Mouse (Mus musculus) MEL (cell line): ENCODE measurements at regions not wholly inside any gene's neighbourhood (a gene's known extent, or its start where the extent isn't known, plus 50 kb on each side); places are given as distances from the start of the nearest gene placed in this dataset.

Source experiments
- CTCF ChIP-seq, 3 experiments: IDR thresholded peaks in 2 of 3; conservative IDR thresholded peaks in 1 of 3; 2 replicates each; pipeline ENCODE4 v1.5.1; 2011 to 2012; ENCODE audit warnings: low read length in 3 of 3, low read depth in 2 of 3, mild to moderate bottlenecking in 2 of 3, improper control_type of control experiment in 1 of 3, inconsistent platforms in 1 of 3, mixed read lengths in 1 of 3, moderate library complexity in 1 of 3; ENCODE audit not compliant: control insufficient read depth in 1 of 3, insufficient read depth in 1 of 3, poor library complexity in 1 of 3, severe bottlenecking in 1 of 3
- EP300 ChIP-seq, 2 experiments: IDR thresholded peaks; 2 replicates each; pipeline ENCODE4 v1.6.1; 2011; ENCODE audit warnings: improper control_type of control experiment in 2 of 2, low read length in 2 of 2, low read depth in 1 of 2, mild to moderate bottlenecking in 1 of 2
- HCFC1 ChIP-seq: IDR thresholded peaks from 2 replicates; pipeline ENCODE4 v1.6.1; 2012; ENCODE audit warnings: low read depth, mild to moderate bottlenecking, inconsistent platforms, low read length, improper control_type of control experiment, moderate library complexity
- MAFK ChIP-seq: IDR thresholded peaks from 2 replicates; pipeline ENCODE4 v1.6.1; 2011; ENCODE audit warnings: low read depth, mild to moderate bottlenecking, low read length, improper control_type of control experiment, borderline replicate concordance
- ZC3H11A ChIP-seq: IDR thresholded peaks from 2 replicates; pipeline ENCODE4 v1.6.1; 2012; ENCODE audit warnings: low read depth, mild to moderate bottlenecking, inconsistent platforms, low read length, improper control_type of control experiment

DNA sequence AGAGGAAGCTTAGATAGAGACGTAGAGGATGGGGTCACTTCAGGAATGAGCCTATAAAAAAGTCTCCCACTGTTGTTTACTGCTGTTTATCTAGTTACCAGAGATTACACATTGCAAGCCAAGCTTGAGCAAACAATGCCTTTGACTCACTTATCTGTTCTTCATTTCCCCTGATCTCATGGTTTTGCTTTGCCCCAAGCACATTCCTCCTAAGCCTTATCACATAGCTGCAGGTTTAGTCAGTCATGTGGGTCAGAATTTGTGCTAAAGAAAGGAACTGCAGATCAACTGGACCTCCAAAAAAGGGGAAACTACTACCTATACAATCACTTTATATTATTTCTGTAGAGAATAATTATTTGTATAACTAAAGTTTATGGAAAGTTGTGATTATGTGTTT is 758.0 kb downstream of the Gm6377 start:
- TF ChIP-seq EP300 (IDR thresholded peaks at IDR 0.05; ENCODE audit: low read depth in 1 of 2, low read length in 2 of 2) (peak; percentile 89 to 95), ZC3H11A (no peak), HCFC1 (no peak), MAFK (no peak), CTCF (IDR thresholded peaks at IDR 0.05 in 2 of 3, conservative IDR thresholded peaks at IDR 0.05 in 1 of 3; ENCODE audit: control insufficient read depth in 1 of 3, insufficient read depth in 1 of 3, low read depth in 2 of 3, low read length in 3 of 3, poor library complexity in 1 of 3, severe bottlenecking in 1 of 3) (no peak)
